Mouse (Mus musculus) neural tube, embryonic 14.5 days (tissue): ENCODE measurements around the gene Stard3nl. TPM values are rescaled to one million over a fixed set of nuclear protein-coding genes. Genes with fewer than 3 reads are reported as not detected.
A peak's percentile ranks its signal among the peaks of the same experiment; 100 is the strongest.

Source experiments
- ATAC-seq: fragments of 200-750 bp; cut with Nextera tagmentation; 2 replicates; pipeline ENCODE4 v1.8.0; 2017; ENCODE audit warnings: low read depth, mild to moderate bottlenecking, moderate TSS enrichment, moderate library complexity
- H3K27ac ChIP-seq: fragments of 300-500 bp; sonication (generic); 2 replicates; pipeline ENCODE4 v1.5.1; 2014; ENCODE audit warnings: low read depth, mild to moderate bottlenecking, control low read depth, low read length, moderate library complexity, mixed read lengths
- H3K27me3 ChIP-seq: fragments of 300-500 bp; sonication (generic); 2 replicates; pipeline ENCODE4 v1.6.1; 2014; ENCODE audit warnings: low read length; ENCODE audit not compliant: control insufficient read depth, insufficient read depth
- H3K36me3 ChIP-seq: fragments of 300-500 bp; sonication (generic); 2 replicates; pipeline ENCODE4 v1.6.1; 2014; ENCODE audit warnings: low read length, mixed read lengths; ENCODE audit not compliant: control insufficient read depth, insufficient read depth
- H3K4me1 ChIP-seq: fragments of 300-500 bp; sonication (generic); 2 replicates; pipeline ENCODE4 v1.6.1; 2014; ENCODE audit warnings: low read length; ENCODE audit not compliant: control insufficient read depth, insufficient read depth
- H3K4me2 ChIP-seq: fragments of 300-500 bp; sonication (generic); 2 replicates; pipeline ENCODE4 v1.6.1; 2014; ENCODE audit warnings: mild to moderate bottlenecking, low read depth, low read length, control low read depth
- H3K4me3 ChIP-seq: fragments of 300-500 bp; sonication (generic); 2 replicates; pipeline ENCODE4 v1.5.1; 2014; ENCODE audit warnings: low read depth, low read length, control low read depth, mixed read lengths
- H3K9ac ChIP-seq: fragments of 300-500 bp; sonication (generic); replicated peaks from 2 replicates; pipeline ENCODE4 v1.6.1; 2014; ENCODE audit warnings: low read depth, mild to moderate bottlenecking, control low read depth, low read length, mixed read lengths
- H3K9me3 ChIP-seq: fragments of 300-500 bp; sonication (generic); 2 replicates; pipeline ENCODE4 v1.6.1; 2016; ENCODE audit warnings: low read length; ENCODE audit not compliant: control insufficient read depth
- WGBS: fragments of 180-500 bp; shearing (Covaris S2); extraction: QIAGEN DNeasy Blood & Tissue Kit; methylation state at CpG from one replicate; pipeline ENCODE4 v1.1.7; 2014; 5-methylcytosine and 5-hydroxymethylcytosine counted together
- polyA plus RNA-seq: library from polyadenylated mRNA; unstranded; fragments of >200 nt; fragmentation: Nextera tagmentation; extraction: Ambion mirVana; gene quantifications from 2 replicates; pipeline ENCODE4 v1.2.1, GENCODE M21; 2014

The Stard3nl gene
- polyA plus RNA-seq, 1 experiment from 2014 or later: 225 TPM

DNA sequence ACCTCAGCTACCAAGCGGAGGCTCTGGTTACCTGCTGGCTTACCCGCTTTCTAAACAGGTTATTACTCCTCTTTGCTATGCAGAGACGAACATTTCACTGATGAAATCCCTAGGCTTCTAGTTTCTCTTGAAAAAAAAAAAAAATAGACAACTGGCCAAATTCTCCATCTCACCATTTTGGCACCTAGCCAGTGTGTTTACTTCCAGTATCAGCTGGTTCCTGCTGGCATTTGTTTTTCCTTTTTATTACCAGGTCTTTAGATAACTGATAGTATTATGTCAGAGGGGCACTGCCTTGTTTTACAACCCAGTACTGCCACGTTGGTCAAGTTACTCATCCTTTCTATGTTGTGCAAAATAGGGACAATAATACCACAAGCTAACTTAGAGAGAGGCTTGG is 5.3 kb downstream of the Stard3nl start:
- Histone ChIP-seq H3K27ac (no peak overlapping the region), H3K27me3 (no peaks in the 10 kb centered on the region), H3K4me1 (peaks cover 19% of the 10 kb centered on the region), H3K4me3 (no peak overlapping the region), H3K9ac (no peak overlapping the region), H3K9me3 (no peaks in the 10 kb centered on the region), H3K4me2 (no peak overlapping the region), H3K36me3 (no peaks in the 10 kb centered on the region)
- no peak for ATAC-seq
- 51% methylated on average over 4 of the region's 4 CpGs for whole genome bisulfite sequencing

DNA sequence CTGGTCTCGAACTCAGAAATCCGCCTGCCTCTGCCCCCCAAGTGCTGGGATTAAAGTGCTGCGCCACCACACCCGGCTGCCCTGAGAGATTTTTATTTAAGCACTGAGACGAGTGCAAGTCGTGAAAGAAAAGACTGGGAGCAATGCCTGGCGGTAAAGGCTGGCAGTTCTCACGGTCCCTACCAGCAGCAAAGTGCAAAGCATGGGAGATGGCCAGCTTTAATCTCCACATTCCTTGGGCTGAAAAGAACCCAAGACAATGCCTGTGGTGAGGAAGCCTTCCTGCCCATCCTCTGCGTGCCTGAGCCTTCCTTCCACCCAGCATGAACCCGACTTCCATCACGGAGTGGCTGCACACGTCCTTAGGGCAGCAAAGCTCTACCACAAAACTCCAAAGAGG is 5.7 kb downstream of the Stard3nl start:
- no peak overlapping the region for H3K9ac ChIP-seq
- no peaks in the 10 kb centered on the region for H3K27me3 ChIP-seq
- WGBS: 46% methylated on average over 12 of the region's 12 CpGs
- no peak overlapping the region for H3K27ac ChIP-seq
- no peak overlapping the region for H3K4me3 ChIP-seq
- H3K9me3 ChIP-seq: no peaks in the 10 kb centered on the region
- peaks cover 19% of the 10 kb centered on the region for H3K4me1 ChIP-seq
- no peak overlapping the region for H3K4me2 ChIP-seq
- H3K36me3 ChIP-seq: no peaks in the 10 kb centered on the region
- no peak for ATAC-seq

DNA sequence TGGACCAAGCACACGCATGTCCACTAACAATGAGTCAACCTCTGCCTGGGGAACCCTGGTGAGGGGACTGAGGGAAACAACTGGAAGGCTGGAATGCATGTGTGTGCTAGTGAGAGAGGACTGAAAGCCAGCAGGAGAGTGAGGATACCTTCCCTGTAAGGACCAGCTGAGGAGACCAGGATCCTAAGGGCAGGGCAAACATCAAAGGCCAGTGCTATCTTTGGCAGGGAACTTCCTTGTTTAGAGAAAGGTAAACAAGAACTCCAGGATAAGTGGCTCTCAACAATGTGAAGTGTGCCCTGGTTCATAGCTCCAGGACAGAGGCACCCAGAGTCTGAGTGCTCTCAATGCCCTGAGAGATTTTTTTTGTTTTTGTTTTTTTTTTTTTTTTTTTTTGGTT is 6.2 kb downstream of the Stard3nl start:
- Histone ChIP-seq H3K27me3 (no peaks in the 10 kb centered on the region), H3K9ac (no peak overlapping the region), H3K36me3 (no peaks in the 10 kb centered on the region), H3K4me1 (peaks cover 19% of the 10 kb centered on the region), H3K27ac (no peak overlapping the region), H3K4me2 (no peak overlapping the region), H3K4me3 (no peak overlapping the region), H3K9me3 (no peaks in the 10 kb centered on the region)
- 87% methylated on average over 1 of the region's 1 CpGs for WGBS
- ATAC-seq: no peak

DNA sequence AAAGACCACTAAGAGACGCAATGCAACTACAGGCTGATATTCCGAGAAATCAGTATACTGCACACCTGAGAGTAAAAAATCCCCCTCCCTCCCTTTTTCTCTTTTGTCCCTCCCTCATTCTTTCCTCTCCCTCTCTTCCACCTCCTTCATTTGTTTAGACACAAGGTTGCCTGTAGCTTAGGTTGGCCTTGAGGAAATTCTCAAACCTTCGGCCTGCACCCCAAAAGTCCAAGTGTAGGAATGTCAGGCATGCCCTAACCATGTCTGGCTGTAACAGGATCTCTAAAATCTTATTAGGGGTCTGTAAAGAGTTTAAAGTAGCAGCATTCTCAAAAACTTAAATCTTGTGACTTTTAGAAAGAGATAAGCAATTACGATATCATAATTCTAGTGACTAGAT is 10.4 kb downstream of the Stard3nl start:
- Histone ChIP-seq H3K9me3 (no peaks in the 10 kb centered on the region), H3K9ac (no peak overlapping the region)
- WGBS: 98% methylated on average over 4 of the region's 4 CpGs

DNA sequence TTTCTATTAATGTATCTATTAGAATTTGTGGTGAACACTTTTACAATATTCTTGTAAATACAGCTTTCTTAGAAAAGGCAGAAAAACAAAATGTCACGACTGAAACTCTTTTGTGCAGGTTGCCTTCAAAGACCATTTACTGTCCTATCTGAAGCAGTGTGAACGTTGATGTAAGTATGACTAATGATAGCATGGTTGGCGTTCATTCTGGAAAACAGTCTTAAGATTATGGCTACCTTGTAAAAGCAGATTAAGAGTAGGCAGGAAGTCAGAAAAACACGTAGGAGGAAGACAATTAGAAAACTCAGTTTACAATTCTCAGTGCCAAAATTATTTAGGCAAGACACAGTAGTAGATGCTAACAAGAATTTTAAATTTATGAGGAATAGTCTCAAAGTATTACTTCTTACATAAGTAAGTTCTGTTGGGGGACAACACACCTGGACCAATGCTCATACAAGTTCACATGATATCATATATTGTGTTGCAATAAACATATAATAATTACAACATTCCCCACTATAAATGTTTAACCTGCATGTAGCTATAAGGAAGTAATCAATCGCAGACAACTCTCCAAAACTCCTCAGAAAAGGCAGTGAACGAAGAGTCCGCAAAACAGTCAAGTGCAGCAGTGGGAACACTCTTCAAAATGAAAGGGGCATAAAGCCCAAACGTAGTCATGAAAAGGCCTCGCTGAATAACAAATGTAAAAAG is 14.3 kb downstream of the Stard3nl start:
- Histone ChIP-seq H3K9ac (no peak overlapping the region), H3K9me3 (no peaks in the 10 kb centered on the region), H3K27ac (no peak overlapping the region), H3K27me3 (no peaks in the 10 kb centered on the region), H3K4me2 (no peak overlapping the region), H3K36me3 (no peaks in the 10 kb centered on the region), H3K4me1 (no peaks in the 10 kb centered on the region), H3K4me3 (no peak overlapping the region)
- no peak for ATAC-seq
- 85% methylated on average over 9 of the region's 9 CpGs for WGBS

More for the DNA sequence above, 10.4 kb downstream of the Stard3nl start:
- no peak overlapping the region for H3K27ac ChIP-seq
- H3K4me3 ChIP-seq: no peak overlapping the region
- H3K27me3 ChIP-seq: no peaks in the 10 kb centered on the region
- H3K4me1 ChIP-seq: peaks cover 4% of the 10 kb centered on the region
- no peaks in the 10 kb centered on the region for H3K36me3 ChIP-seq
- H3K4me2 ChIP-seq: no peak overlapping the region
- ATAC-seq: no peak

DNA sequence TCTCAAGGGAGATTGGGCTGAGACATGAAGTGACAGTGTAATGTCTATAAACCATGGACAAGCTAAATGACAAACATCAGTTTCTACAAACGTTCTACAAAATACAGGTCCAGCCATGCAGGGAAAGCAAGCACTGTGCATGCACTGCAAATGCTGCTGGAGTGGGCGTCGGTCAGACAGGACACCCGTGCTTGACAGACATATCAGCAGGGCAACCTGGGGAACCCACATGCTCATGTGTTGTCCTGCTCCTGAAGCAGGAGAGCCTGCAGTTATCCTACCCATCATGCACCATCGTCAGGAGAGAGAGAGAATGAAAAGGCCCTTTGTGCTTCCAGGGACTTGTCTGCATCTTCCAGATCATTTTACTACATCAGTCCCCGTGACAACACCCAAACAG is 16.3 kb downstream of the Stard3nl start:
- H3K4me2 ChIP-seq: no peak overlapping the region
- peaks cover 7% of the 10 kb centered on the region; the same call in 1 of the 2 replicates for H3K36me3 ChIP-seq
- H3K4me1 ChIP-seq: no peaks in the 10 kb centered on the region
- H3K9ac ChIP-seq: no peak overlapping the region
- H3K4me3 ChIP-seq: no peak overlapping the region
- H3K27me3 ChIP-seq: no peaks in the 10 kb centered on the region
- 84% methylated on average over 6 of the region's 6 CpGs for WGBS
- H3K9me3 ChIP-seq: no peaks in the 10 kb centered on the region
- no peak overlapping the region for H3K27ac ChIP-seq
- peak; percentile 45; the same call in 1 of the 2 replicates for ATAC-seq

DNA sequence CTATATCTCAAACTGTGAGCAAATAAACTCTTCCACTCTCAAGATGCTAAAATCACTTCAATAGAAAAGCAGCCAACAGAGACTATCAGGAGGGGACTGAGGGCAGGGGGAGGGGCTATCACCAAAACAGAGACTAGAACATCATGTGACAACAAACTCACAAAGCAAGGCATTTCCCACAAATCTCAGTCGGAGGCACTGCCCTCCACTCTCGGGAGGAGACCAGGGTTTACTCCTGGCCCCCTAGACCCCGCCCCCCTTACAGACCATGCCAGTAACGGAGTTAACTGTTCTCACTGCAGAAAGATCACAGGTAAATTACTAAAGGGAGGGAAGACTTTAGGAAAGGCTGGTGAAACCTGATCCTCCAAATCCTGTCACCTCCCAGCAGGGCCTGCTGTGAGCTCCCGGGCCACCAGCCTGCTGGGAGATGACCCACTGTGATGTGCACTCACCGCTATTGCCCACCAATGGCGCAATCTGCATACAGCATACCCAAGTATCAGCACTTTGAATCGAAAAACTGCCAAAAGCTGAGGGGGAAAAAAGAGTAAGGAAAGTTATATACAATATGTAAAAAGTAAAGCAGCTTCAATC is 23.4 kb downstream of the Stard3nl start:
- ATAC-seq: no peak
- 14% methylated on average over 8 of the region's 8 CpGs for WGBS
- no peaks in the 10 kb centered on the region for H3K9me3 ChIP-seq
- no peak overlapping the region for H3K4me3 ChIP-seq
- peaks cover 31% of the 10 kb centered on the region for H3K36me3 ChIP-seq
- no peaks in the 10 kb centered on the region for H3K27me3 ChIP-seq
- no peaks in the 10 kb centered on the region for H3K4me1 ChIP-seq
- H3K27ac ChIP-seq: no peak overlapping the region
- H3K4me2 ChIP-seq: no peak overlapping the region
- no peak overlapping the region for H3K9ac ChIP-seq

DNA sequence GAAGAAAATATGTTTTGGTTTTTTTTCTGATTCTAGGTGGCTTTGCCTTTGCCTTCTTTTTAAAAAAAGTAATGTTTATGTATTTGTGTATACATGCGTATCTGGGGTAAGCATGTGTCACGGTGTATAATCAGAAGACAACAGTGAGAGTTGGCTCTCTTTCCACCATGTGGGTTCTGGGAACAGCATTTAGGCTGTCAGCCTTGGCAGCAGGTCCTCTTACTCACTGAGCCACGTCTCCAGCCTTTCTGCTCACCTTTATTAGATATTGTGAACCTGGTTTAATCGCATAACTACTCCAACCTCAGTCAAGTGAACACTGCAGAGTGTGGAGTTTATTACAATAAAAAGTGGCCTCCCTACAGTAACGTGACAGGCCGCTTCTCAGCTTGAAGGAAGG is 26.8 kb downstream of the Stard3nl start:
- no peak overlapping the region for H3K9ac ChIP-seq
- ATAC-seq: no peak
- H3K4me1 ChIP-seq: no peaks in the 10 kb centered on the region
- WGBS: 88% methylated on average over 6 of the region's 6 CpGs
- H3K27me3 ChIP-seq: no peaks in the 10 kb centered on the region
- H3K9me3 ChIP-seq: no peaks in the 10 kb centered on the region
- no peak overlapping the region for H3K4me2 ChIP-seq
- no peak overlapping the region for H3K27ac ChIP-seq
- peaks cover 36% of the 10 kb centered on the region for H3K36me3 ChIP-seq
- H3K4me3 ChIP-seq: no peak overlapping the region

DNA sequence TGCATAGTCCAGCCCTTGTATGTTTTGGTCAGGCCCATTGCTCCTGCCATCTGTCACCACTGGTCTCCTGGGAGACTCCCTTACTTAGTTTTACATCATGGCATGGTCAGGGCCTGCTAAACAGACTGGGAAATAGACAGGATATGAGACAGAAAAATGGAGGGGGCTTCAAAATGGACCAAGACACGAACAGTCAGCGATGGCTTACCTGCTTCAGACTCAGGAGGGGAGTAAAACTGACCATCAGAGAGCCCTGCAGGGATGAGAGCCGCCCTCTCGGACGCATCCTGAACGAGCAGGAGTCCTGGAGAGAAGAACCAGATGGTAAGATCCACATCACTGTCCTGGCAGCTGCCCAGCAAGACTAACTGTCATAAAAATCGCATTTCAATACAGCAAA is 28.1 kb downstream of the Stard3nl start:
- 56% methylated on average over 7 of the region's 7 CpGs for WGBS
- Histone ChIP-seq H3K36me3 (peaks cover 33% of the 10 kb centered on the region), H3K9me3 (no peaks in the 10 kb centered on the region), H3K4me3 (no peak overlapping the region), H3K27ac (no peak overlapping the region; the same call in 1 of the 2 replicates), H3K9ac (no peak overlapping the region), H3K27me3 (no peaks in the 10 kb centered on the region), H3K4me1 (no peaks in the 10 kb centered on the region), H3K4me2 (no peak overlapping the region)
- no peak for ATAC-seq
